Mouse (Mus musculus) layer of hippocampus, adult 6 months (tissue): ENCODE measurements around the gene Zfp3. TPM values are rescaled to one million over a fixed set of nuclear protein-coding genes. Genes with fewer than 3 reads are reported as not detected.

Experiments used
- long read RNA-seq, 2 experiments: library from polyadenylated mRNA; unstranded; transcript quantifications; one replicate each; pipeline ENCODE4 v2.0.0; 2019 to 2020
- microRNA-seq: library from miRNA; unstranded; fragments of <30 nt; microRNA quantifications from one replicate; pipeline ENCODE4 v1.2.0, GENCODE M21; 2020
- polyA plus RNA-seq: library from polyadenylated mRNA; unstranded; fragments of <200 nt; fragmentation: Nextera tagmentation; gene quantifications from 2 replicates; pipeline ENCODE4 v1.2.3, GENCODE M21; 2021

Gene Zfp3
- polyA plus RNA-seq: 12.9 and 14.9 TPM in 2 replicates
- long read RNA-seq, experiment 1, transcript Zfp3-201 (2 exons, 2,061 nt): major isoform, 42 of 47 reads
- long read RNA-seq, experiment 1, partial matches to known transcripts: 0 of 47 reads
- long read RNA-seq, experiment 1, other reads (novel, unspliced or antisense): 5 of 47 reads
- long read RNA-seq, experiment 2, transcript Zfp3-201 (2 exons, 2,061 nt): major isoform, 86 of 107 reads
- long read RNA-seq, experiment 2, partial matches to known transcripts: 1 of 107 reads
- long read RNA-seq, experiment 2, other reads (novel, unspliced or antisense): 20 of 107 reads

GRCm38 (mm10) chr11:70763936-70764808 lies at the start of gene Zfp3:
Gene Zfp3, plus strand, starts transcription at chr11:70764209.

DNA sequence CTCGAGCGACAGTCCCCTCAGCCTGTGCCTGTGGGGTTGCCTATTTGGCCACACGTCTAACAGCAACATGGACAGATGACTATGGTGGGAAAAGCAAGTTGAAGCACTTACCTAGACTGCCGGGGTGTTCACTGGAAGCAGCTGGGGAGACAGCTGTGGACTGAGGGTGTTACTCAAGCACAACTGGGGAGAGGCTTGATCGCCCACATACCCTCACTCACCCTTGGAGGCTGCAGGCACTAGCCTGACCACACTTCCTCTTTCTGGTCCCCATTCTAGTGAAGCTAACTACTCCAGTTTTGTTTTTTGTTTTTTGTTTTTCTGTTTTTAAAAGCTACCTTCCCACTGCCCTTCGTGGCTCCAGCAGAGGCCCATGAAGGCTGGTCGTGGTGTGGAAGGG lies 48.4 kb downstream of the Zfp3 start, which contains the start of gene Scimp:
Scimp (minus strand) TSS at position 222 of the 400 bp plus-strand sequence.

Small RNAs within 50 kb of the gene (microRNA-seq; reads per million reads assigned to microRNA genes)
- gene Gm22760: not detected

Other genes with a start within 250 kb of the Zfp3 start
- 0.30 and 0.39 TPM in 2 replicates for gene Vmo1, start 249.6 kb upstream of the Zfp3 start, polyA plus RNA-seq
- 0.11 TPM in 2 replicates for gene Gltpd2, start 245.0 kb upstream of the Zfp3 start, polyA plus RNA-seq
- 615 and 656 TPM in 2 replicates for gene Psmb6, start 238.8 kb upstream of the Zfp3 start, polyA plus RNA-seq
- not detected in 2 replicates for gene Gm40193, start 231.3 kb upstream of the Zfp3 start, polyA plus RNA-seq
- gene Pld2, start 224.1 kb upstream of the Zfp3 start, polyA plus RNA-seq: 7.8 and 8.6 TPM in 2 replicates
- gene Mink1, start 201.3 kb upstream of the Zfp3 start, polyA plus RNA-seq: 25.4 and 30.5 TPM in 2 replicates
- gene 4930544D05Rik, start 148.4 kb upstream of the Zfp3 start, polyA plus RNA-seq: not detected in 2 replicates
- 0.31 TPM in 1 of 2 replicates, not detected in the other for gene Chrne, start 145.0 kb upstream of the Zfp3 start, polyA plus RNA-seq
- gene Gp1ba, start 125.1 kb upstream of the Zfp3 start, polyA plus RNA-seq: 0.11 and 0.15 TPM in 2 replicates
- 98.0 and 122 TPM in 2 replicates for gene Rnf167, start 117.0 kb upstream of the Zfp3 start, polyA plus RNA-seq
- 202 and 213 TPM in 2 replicates for gene Slc25a11, start 116.7 kb upstream of the Zfp3 start, polyA plus RNA-seq
- 531 and 655 TPM in 2 replicates for gene Pfn1, start 109.6 kb upstream of the Zfp3 start, polyA plus RNA-seq
- gene Eno3, start 107.0 kb upstream of the Zfp3 start, polyA plus RNA-seq: 4.7 and 5.0 TPM in 2 replicates
- 74.2 and 84.7 TPM in 2 replicates for gene Spag7, start 94.8 kb upstream of the Zfp3 start, polyA plus RNA-seq
- 105 and 127 TPM in 2 replicates for gene Camta2, start 76.1 kb upstream of the Zfp3 start, polyA plus RNA-seq
- gene Inca1, start 64.1 kb upstream of the Zfp3 start, polyA plus RNA-seq: 5.2 and 5.7 TPM in 2 replicates
- gene Kif1c, start 63.7 kb upstream of the Zfp3 start, polyA plus RNA-seq: 0.90 and 1.3 TPM in 2 replicates
- gene Scimp, start 48.4 kb downstream of the Zfp3 start, polyA plus RNA-seq: 0.13 and 0.26 TPM in 2 replicates
- gene Rabep1, start 80.6 kb downstream of the Zfp3 start, polyA plus RNA-seq: 79.5 and 90.5 TPM in 2 replicates
- 28.3 and 31.0 TPM in 2 replicates for gene Nup88, start 205.8 kb downstream of the Zfp3 start, polyA plus RNA-seq
- 34.4 and 35.8 TPM in 2 replicates for gene Rpain, start 206.0 kb downstream of the Zfp3 start, polyA plus RNA-seq
- gene C1qbp, start 218.8 kb downstream of the Zfp3 start, polyA plus RNA-seq: 203 and 224 TPM in 2 replicates
- gene Dhx33, start 240.2 kb downstream of the Zfp3 start, polyA plus RNA-seq: 9.3 and 10.0 TPM in 2 replicates